Mouse (Mus musculus) adrenal gland, postnatal 14 days (tissue): ENCODE results near the gene Lgals4. TPM values are rescaled to one million over a fixed set of nuclear protein-coding genes. Genes with fewer than 3 reads are reported as not detected.

Source experiments
- DNase-seq: peaks from one replicate; pipeline ENCODE4 v3.0.0; 2021; ENCODE audit warnings: mixed read lengths
- long read RNA-seq, 2 experiments: library from polyadenylated mRNA; stranded (forward); transcript quantifications; one replicate each; pipeline ENCODE4 v2.0.0; 2021
- total RNA-seq: library from RNA; stranded (reverse); gene quantifications from 2 replicates; pipeline ENCODE4 v1.2.3, GENCODE M21; 2021

Gene Lgals4
- 18.7 and 32.4 TPM in 2 replicates for total RNA-seq
- long read RNA-seq, experiment 1, partial matches to known transcripts, result 0 of 1 reads
- long read RNA-seq, experiment 1, other reads (novel, unspliced or antisense), result 0 of 1 reads
- long read RNA-seq, experiment 2, partial matches to known transcripts, result 1 of 1 reads
- long read RNA-seq, experiment 2, other reads (novel, unspliced or antisense), result 0 of 1 reads

DNA sequence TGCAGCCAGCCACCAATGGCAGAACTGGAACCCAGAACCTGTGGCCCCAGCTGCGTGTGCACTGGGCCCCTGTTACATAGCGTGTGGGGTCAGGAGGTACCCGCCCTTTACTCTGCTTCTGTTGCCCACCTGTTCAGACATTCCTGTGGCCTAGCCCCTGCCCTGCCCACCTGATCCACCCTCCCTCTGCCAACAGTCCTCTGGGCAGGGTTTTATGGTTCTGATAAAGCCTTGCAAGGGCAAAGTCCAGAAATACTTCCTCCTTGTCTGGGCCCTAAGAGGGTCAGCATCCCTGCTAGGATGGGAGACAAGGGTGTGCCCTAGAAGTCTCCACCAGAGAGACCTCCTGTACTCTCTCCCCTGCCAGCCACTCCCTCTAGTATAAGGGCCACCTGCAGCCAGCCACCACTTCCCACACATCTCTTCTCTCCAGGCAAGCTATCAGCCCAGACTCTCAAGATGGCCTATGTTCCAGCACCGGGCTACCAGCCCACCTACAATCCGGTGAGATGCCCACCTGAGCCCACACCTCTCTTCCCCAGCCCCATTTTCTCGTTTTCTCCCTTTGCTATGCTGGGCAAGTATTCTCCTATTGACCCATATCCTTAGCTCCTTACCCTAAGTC is at the start of gene Lgals4:
TSS of gene Lgals4 (plus strand) at position 132 of the 625 bp plus-strand sequence.
- no peak for DNase-seq

DNA sequence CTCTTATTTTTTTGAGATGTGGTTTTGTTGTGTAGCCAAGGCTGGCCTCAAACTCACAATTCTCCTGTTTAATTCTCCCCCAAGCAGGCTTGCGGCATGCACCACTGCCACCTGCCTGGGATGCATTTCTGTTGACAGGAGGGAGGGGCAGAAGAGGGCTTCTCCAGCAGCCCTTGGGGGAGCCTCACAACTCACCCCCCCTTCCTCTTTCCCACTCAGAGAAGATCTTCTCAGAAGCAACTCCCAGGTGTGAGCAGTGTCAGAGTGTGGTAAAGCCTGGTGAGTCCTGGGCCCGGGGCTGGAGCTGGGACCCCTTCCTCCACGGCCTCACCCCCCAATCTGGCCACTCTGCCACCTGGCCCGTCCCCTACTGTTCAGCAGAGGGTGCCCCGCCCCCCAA is 48.5 kb upstream of the Lgals4 start:
- no peak for DNase-seq

DNA sequence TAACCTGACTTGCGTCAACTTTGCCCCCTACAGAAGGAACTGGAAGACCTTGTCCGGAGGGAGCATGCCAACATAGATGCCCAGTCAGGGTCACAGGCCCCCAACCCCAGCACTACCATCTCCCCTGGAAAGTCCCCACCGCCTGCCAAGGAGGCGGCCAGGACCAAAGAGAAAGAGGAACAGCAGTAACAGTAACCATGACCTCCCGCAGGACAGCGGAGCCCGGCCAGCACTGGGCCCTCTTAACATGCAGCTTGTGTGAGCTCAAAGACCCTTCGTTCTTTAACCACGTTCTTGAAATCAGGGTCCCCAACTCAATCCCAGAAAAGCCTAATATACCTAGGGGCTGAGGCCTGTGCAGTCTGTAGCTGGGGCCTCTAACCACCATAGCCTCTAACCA is 45.8 kb upstream of the Lgals4 start:
- DNase-seq, result peak; percentile 17

DNA sequence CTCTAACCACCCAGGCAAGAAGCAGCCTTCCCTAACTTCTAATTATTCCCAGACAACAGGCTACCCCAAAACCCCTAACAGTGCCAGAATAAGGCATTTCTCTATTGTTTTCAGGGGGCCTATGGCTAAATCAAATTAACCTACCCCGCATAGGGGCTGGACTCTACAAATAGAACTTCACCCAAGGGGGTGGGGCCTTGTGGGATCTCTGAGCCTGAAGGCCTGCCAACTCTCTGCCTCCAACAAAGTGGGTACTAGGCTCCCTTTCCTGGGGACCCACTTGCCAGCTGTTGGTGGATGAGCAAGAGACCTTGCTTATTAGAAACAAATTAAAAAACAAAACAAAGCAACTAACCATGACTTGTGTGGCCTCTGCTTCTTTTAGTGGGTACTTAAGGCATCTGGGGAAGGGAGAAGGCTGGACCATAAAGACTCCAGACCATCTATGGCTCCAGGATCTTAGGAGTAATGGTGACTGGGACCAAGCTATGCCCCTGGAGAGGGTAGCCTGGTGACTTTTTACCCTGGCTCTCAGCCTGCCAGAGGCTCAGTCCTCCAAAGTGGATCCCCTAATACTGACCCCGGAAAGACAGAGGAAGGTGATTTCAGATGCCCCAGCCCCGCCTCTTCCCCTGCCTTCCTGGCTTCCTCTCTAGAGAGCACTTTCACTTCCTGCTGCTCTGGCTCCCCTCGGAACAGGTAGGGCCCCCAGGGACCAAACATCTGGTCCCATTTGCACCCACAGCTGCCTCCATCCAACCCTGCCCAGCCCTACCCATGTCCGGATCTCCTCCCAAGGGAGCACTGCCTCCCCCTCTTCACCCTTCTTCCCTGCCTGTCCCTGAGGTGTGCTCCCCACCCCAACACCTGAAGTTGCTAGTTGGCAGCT is 45.1 kb upstream of the Lgals4 start, which contains the start of gene Rinl:
TSS of gene Rinl (plus strand) at position 663 of the 889 bp plus-strand sequence.
- DNase-seq, result peak; percentile 26

DNA sequence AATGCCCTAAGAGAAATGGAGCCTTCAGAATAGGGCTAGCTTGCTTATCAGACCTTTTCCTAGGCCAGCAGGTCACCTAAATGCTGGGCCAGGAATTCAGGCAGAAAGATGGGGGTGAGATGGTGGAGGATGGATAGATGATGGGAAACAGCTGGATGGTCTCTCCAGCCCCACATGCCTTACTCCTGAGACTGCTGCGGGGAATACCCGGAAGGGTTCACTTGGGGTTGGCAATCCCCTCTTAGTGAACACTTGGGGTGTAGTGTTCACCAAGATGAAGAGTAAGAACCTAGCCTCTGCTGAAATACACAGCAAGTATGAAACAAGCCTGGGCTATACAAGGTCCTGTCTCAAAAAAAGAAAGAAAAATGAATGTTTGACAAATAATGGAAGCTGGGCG is 44.4 kb upstream of the Lgals4 start:
- no peak for DNase-seq

DNA sequence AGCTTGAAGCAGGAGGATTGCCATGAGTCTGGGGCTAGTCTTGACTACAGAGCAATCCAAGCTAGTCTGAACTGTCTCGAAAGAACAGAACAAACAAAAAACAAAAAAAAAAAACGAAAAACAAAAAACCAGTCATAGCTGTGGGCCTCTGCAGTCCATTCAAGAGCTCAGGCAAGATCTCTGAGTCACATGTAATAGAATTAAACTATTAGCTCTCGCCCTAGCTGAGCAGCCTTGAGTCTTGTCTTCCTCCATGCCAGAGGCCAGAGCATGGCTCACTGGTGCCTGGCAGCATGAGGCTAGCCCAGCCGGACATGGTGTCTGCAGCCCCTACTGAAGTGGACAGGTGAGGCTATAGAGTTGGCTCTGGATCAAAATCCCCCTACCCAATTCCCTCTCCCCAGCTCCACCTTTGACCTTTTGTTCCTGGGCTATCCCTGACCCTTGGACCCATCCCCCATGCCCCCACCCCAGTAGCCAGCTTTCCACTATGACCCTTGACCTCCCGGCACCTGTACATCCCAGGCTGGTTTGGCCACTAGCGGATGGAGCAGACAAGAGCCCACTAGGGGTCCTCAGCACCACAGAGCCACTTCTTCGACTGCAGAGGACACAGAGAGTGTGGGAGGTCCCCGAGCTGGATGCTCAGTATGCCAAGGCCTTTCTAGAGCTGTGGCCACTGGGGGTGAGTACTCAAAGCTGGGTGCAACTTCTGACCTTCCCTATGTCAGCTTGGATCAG is 43.4 kb upstream of the Lgals4 start:
- peak; percentile 32 for DNase-seq

DNA sequence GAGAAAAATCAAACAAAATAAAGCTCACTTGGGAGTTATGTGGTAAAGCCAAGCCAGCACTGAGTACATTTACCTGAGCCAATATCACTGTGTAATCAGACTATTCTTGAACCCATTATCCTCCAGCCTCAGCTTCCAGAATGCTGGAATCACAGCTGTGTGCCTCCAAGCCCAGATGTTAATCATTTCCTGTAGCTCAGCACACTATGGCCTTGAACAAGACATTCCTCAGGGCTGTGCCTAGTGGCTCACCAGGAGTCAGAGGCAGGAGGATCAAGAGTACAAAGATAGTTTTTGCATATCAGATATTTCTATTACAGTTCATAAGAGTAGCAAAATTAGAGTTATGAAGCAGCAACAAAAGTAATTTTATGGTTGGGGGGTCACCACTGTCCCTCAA is 41.9 kb upstream of the Lgals4 start:
- DNase-seq, result peak; percentile 21

DNA sequence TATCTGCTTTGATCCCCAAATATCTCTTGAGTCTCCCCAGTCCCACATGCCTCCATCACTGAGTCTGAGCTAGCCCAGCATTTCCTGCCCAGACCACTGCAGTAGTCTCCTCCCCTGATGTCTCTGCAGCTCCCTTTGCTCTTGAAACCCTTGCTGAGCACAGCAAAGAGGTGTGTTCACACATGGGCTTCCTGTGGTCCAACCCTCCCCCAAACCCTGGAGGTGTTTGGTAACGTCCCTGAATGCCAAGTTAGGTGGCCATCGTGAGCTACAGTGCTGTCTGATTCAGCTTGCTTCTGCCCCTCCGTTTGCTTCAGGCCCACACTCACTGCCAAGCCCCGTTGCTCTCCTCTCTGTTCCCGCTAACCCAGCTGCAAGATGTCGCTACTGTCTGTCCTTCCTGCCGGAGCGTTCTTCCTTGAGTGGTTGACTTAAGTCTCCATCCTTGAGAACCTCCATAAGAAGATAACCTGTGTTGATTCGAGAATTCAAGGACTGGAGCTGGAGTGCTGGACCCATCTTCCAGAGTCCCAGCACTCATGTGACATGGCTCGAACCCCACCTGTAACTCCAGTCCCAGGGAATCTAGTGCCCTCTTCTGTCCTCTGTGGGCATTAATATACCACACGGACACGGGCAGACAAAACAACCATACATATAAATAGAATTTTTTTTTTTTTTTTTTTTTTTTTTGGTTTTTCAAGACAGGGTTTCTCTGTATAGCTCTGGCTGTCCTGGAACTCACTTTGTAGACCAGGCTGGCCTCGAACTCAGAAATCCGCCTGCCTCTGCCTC is 41.1 kb upstream of the Lgals4 start:
- DNase-seq, result no peak

DNA sequence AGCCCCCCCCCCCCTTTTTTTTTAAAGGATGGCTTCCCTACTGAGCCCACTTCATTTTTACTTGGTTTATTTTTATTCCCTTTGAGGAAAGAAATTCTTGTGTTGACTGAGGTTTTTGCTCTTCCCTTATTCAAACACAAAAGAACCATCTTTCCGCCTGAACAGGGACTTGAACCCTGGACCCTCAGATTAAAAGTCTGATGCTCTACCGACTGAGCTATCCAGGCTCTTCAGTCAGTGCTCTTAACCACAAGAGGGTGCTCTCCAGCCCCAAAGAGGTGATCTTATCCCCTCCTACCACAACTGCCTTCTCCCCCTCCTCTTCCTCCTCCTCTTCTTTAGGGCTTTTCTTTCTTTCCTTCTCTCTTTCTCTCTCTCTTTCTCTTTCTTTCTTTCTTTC is 39.8 kb upstream of the Lgals4 start:
- DNase-seq, result peak; percentile 43

DNA sequence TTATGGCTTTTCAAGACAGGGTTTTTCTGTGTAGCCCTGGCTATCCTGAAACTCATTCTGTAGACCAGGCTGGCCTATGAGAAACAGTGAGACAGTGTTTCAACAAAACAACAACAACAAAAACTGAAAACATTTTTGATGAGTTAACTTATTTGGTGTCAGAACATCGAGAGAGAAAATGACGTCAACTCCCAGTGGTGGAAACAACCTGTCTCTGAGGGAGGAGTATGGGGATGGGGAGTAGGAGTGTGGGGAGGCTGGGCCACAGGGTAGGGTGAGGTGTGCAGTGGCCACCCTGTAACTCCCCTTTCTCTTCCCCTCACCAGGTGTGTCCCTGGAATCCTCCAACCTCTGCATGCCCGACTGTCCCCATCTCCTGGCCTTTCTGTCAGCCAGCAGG is 39.2 kb upstream of the Lgals4 start:
- no peak for DNase-seq

DNA sequence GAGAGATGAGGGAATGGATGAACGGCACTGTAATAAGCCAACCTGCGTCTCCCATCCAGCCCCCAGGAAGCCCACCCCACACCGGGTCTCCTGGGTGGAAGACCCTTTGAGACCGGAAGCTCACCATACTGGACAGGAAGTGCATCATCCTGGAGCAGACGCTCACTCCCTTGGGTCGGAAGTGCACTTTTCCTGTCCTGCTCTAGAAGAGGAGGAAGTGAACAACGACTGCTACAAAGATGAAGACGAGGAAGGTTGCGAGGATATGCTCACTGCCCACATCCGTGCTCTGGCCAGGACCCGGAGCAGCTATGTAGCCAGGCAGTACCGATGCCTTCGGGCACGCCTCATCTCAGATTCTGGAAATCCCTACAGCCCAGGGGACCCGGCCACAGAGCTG is 37.8 kb upstream of the Lgals4 start:
- no peak for DNase-seq

DNA sequence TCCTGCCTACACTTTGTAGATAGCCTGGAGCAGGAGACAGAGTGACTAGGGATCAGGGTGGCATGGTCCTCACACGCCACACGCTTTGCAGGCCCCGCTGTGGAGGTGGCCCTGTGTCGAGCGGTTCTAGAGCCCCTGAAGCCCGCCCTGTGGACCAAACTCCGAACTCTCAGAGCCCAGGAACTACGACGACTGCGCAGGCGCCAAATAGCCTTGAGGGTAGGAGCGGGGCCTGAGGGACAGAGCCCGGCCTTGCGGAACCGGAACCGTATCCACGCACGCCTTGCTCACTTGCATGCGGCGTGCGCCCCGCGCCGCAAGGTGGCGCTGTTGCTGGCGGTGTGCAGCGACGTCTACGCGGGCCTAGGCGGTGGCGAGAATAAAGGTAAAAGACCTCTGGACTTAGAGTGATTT is 37.1 kb upstream of the Lgals4 start:
- peak; percentile 94 for DNase-seq

DNA sequence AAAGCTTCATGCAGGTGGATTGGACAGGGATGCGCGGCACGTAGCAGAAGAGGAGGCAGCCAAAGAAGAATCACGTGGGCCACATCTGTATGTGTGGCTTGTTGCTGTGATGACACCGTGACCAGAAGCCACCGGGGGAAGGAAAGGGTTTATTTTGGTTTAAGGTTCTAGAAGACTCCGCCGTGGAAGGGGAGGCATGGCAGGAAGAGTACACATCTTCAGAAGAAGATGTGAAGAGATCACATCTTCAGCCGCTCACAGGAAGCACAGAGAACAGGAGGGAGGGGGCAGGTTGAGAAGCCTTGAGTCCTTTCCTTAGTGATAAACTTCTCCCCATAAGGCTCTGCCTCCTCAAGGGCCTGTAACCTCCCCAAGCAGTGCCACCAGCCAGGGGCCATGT is 33.7 kb upstream of the Lgals4 start:
- DNase-seq, result no peak

DNA sequence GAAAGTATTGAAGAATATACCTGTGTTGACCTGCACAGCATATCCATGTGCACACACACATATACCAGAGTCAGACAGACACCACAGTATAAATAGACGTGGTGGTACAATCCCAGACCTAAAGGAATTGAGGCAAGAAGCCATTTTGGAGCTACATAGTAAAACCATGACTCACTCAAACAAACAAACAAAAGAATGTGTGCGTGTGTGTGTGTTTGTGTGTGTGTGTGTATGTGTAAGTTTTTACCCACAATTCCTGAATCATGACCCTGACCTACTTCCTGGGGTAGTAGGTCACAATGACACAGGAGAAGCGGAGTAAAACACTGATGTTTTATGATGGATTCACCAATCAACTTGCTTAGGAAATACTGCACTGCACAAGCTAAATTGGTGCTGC is 32.2 kb upstream of the Lgals4 start:
- DNase-seq, result no peak

DNA sequence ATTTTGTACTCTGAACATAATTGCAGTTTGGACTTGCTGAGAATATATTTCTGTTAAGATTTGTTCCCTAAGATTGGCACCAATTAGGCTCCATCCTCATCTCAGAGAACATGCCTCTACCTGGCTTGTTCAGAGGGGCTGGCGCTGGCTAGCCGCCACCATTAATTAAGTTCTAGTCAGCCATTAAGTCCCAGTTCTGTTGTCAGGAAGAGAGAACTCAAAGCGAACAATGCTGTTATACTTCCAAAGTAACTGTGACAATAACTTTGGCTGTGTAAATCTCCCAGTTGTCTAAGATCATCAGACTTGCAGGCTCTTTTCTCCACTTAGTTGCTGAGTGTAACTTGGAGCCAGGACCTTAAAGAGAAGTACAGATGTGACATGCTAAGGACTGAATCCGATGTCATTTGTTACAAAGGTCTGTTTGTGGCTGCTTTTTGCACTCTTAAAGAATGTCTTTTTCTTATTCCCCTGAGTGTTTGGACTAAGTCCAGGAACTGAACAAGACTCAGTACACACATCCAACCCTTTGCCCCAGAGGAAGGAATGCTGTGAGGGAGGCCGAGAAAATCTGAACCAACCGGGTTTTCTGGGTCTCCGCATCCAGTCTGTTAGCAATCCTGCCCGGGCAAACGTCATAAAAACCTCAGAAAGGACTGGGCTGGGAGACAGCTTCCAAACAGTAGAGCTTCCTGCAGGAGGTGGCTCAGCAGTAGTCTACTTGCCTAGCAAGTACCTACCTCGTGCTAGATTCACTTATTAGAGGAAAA is 31.6 kb upstream of the Lgals4 start:
- DNase-seq, result peak; percentile 61

DNA sequence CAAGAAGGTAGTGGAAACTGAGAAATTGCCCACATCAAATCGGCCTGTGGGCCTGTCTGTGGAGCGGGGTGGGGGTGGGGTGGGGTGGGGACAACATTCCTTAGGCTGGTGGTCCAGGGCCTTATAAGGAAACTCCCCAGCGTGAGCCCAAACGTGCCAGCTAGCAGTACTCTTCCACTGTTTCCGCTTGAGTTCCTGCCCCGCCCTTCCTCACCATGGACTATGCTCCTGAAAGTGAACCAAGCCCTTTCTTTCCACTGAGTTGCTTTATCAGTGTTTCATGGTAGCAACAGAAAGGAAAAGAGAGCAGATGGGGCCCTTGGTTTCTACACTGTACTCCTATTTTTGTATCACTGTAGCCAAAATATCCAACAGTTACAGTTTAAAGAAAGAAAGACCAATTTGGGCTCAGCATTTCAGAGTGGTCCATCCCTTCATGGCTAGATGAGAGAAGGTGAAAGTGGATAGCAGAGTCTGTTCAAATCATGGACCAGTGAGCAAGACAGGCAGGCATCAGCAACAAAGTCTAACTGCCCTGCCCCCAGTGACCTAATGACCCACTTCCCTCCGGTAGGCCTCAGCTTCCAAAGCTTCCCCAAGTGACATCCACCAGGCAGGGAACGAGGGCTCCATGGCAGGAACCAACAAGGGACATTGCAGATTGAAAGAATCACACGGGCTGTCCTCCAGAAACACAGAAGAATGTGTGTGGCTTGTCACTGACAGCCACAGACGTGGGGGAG is 30.6 kb upstream of the Lgals4 start:
- DNase-seq, result no peak

DNA sequence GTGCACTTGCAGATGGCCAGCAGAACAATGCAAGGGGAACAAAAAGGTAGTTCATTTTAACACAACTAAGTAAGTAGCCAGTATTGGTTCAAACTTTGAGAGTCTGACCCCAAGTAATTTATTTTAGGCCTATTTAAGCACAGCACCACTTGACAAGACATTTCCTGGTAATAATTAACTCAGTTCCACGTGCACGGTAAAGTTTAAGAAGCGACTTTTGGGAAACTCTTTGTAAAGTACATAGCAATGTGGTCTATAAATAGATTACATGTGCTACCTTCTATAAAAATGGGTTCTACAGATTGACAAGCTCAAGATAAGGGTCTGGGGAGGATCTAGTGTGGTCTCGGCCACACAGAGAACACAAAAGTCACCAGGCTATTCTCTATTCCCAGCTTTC is 29.9 kb upstream of the Lgals4 start:
- DNase-seq, result no peak

DNA sequence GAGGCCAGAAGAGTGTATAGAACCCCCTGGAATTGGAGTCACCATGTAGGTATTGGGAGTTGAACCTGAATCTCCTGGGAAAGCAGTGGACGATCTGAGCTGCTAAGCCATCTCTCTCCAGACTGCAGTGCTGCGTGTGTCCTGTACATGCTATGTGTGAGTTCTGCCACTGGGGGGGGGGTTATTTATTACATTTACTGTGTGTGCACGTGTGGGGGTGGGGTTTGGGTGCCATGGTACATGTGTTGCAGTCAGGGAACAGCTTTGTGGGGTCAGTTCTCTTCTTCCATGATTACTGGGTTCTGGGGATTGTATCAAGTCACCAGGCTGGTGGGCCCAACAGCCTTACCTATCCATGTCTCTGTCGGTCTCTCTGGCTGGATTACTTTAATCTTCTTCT is 26.8 kb upstream of the Lgals4 start:
- peak; percentile 45 for DNase-seq

DNA sequence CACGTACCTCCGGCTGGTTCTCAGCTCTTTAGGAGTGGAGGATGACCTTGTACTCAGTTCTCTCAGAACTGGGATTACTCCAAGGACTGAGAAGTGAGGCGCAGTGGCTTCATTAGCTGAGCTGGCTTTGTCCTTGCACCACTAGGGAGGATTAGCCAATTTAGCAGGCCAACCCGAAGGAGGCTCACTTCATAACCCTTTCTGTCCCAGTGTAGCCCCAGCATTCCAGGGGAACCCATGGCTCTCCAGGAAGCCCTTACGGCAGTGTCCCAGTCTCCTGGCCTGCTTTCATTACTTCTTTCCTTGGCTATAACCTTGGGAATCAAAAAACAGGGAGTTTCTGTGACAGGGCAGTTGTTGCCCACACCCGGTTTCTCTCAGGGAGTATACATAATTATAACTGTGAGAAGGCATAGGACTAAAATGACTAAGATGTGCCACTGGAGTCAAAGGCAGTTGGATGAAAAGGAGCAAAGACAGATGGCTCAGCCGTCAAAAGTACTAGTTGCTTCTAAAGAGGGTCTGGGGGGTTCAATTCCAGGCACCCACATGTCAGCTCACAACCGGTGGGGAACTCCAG is 25.9 kb upstream of the Lgals4 start:
- peak; percentile 78 for DNase-seq
